Mouse (Mus musculus): ENCODE measurements around the gene Gm3667. TPM values are rescaled to one million over a fixed set of nuclear protein-coding genes. Genes with fewer than 3 reads are reported as not detected.
"Not testable (repeated sequence)": the region's sequence is repeated elsewhere in the genome, so short reads cannot be mapped to it uniquely, and the experiment has no call there.

The Gm3667 gene
- polyA plus RNA-seq (2014; fragmentation: Nextera tagmentation; extraction: Ambion mirVana) = 1.3 and 2.9 TPM in 2 replicates

- H3K9me3 ChIP-seq (ENCODE audit: control insufficient read depth, low read length); H3K4me1 ChIP-seq (ENCODE audit: control insufficient read depth, insufficient read depth, low read length); H3K27ac ChIP-seq (replicated peaks; ENCODE audit: low read depth, low read length); ATAC-seq (ENCODE audit: insufficient number of reproducible peaks, low FRiP score, low TSS enrichment, low read depth); H3K9ac ChIP-seq (ENCODE audit: low read length); H3K27me3 ChIP-seq (ENCODE audit: control insufficient read depth, insufficient read depth, low read length); H3K36me3 ChIP-seq (ENCODE audit: control insufficient read depth, insufficient read depth, low read length): not testable (repeated sequence)
- Histone ChIP-seq H3K4me3 (ENCODE audit: low read depth, low read length) (peak within 1 kb of the TSS; percentile 33), H3K4me2 (ENCODE audit: low read depth, severe bottlenecking) (peak within 1 kb of the TSS; percentile 42)
- 2% methylated on average over 10 of the region's 43 CpGs for WGBS
- DNase-seq (ENCODE audit: low spot score) = peak; percentile 23
Observed at GRCm38 (mm10) chr14:6889521-6890012, at the start of gene Gm3667. TSS of gene Gm3667 (minus strand) at chr14:6889962.

GRCm38 (mm10) chr14:6899881-6900280 lies 10.1 kb upstream of the Gm3667 start:
- WGBS = 96% methylated on average over 16 of the region's 24 CpGs

GRCm38 (mm10) chr14:6888811-6889210 lies 951 bp downstream of the Gm3667 start:
- WGBS = 16% methylated on average over 4 of the region's 5 CpGs
- H3K4me3 ChIP-seq (ENCODE audit: low read depth, low read length) = not testable (repeated sequence)

More at GRCm38 (mm10) chr14:6899881-6900280, 10.1 kb upstream of the Gm3667 start:
- H3K4me3 ChIP-seq (ENCODE audit: low read depth, low read length); H3K4me1 ChIP-seq (ENCODE audit: control insufficient read depth, insufficient read depth, low read length); H3K4me2 ChIP-seq (ENCODE audit: low read depth, severe bottlenecking); H3K9ac ChIP-seq (ENCODE audit: low read length); DNase-seq (ENCODE audit: low spot score); ATAC-seq (ENCODE audit: insufficient number of reproducible peaks, low FRiP score, low TSS enrichment, low read depth); H3K9me3 ChIP-seq (ENCODE audit: control insufficient read depth, low read length); H3K27me3 ChIP-seq (ENCODE audit: control insufficient read depth, insufficient read depth, low read length); H3K36me3 ChIP-seq (ENCODE audit: control insufficient read depth, insufficient read depth, low read length); H3K27ac ChIP-seq (replicated peaks; ENCODE audit: low read depth, low read length): not testable (repeated sequence)

GRCm38 (mm10) chr14:6840211-6840610 lies 49.6 kb downstream of the Gm3667 start, which contains the start of gene Gm3642:
TSS of gene Gm3642 (minus strand) at chr14:6840311.
- not testable (repeated sequence) for DNase-seq (ENCODE audit: low spot score); ATAC-seq (ENCODE audit: insufficient number of reproducible peaks, low FRiP score, low TSS enrichment, low read depth); H3K4me2 ChIP-seq (ENCODE audit: low read depth, severe bottlenecking); H3K27me3 ChIP-seq (ENCODE audit: control insufficient read depth, insufficient read depth, low read length); H3K9ac ChIP-seq (ENCODE audit: low read length); H3K9me3 ChIP-seq (ENCODE audit: control insufficient read depth, low read length); H3K4me1 ChIP-seq (ENCODE audit: control insufficient read depth, insufficient read depth, low read length); H3K36me3 ChIP-seq (ENCODE audit: control insufficient read depth, insufficient read depth, low read length); H3K4me3 ChIP-seq (ENCODE audit: low read depth, low read length); H3K27ac ChIP-seq (replicated peaks; ENCODE audit: low read depth, low read length)
- WGBS = no CpG with 5 or more reads among the region's 3 CpGs

More at GRCm38 (mm10) chr14:6888811-6889210, 951 bp downstream of the Gm3667 start:
- not testable (repeated sequence) for H3K4me2 ChIP-seq (ENCODE audit: low read depth, severe bottlenecking); H3K27me3 ChIP-seq (ENCODE audit: control insufficient read depth, insufficient read depth, low read length); DNase-seq (ENCODE audit: low spot score); H3K36me3 ChIP-seq (ENCODE audit: control insufficient read depth, insufficient read depth, low read length); H3K27ac ChIP-seq (replicated peaks; ENCODE audit: low read depth, low read length); H3K9ac ChIP-seq (ENCODE audit: low read length); H3K9me3 ChIP-seq (ENCODE audit: control insufficient read depth, low read length); ATAC-seq (ENCODE audit: insufficient number of reproducible peaks, low FRiP score, low TSS enrichment, low read depth); H3K4me1 ChIP-seq (ENCODE audit: control insufficient read depth, insufficient read depth, low read length)

GRCm38 (mm10) chr14:6823297-6823696 lies 66.5 kb downstream of the Gm3667 start:
- H3K4me1 ChIP-seq (ENCODE audit: control insufficient read depth, insufficient read depth, low read length); H3K27ac ChIP-seq (replicated peaks; ENCODE audit: low read depth, low read length); H3K9ac ChIP-seq (ENCODE audit: low read length); H3K27me3 ChIP-seq (ENCODE audit: control insufficient read depth, insufficient read depth, low read length); DNase-seq (ENCODE audit: low spot score); H3K4me3 ChIP-seq (ENCODE audit: low read depth, low read length); H3K4me2 ChIP-seq (ENCODE audit: low read depth, severe bottlenecking); H3K9me3 ChIP-seq (ENCODE audit: control insufficient read depth, low read length); H3K36me3 ChIP-seq (ENCODE audit: control insufficient read depth, insufficient read depth, low read length); ATAC-seq (ENCODE audit: insufficient number of reproducible peaks, low FRiP score, low TSS enrichment, low read depth): not testable (repeated sequence)
- WGBS = 90% methylated on average over 3 of the region's 3 CpGs

Other genes with a start within 250 kb of the Gm3667 start
- gene Gm10251, start 205.8 kb downstream of the Gm3667 start, polyA plus RNA-seq (2014; fragmentation: Nextera tagmentation; extraction: Ambion mirVana) = not detected in 2 replicates
- gene Gm8050, start 169.7 kb downstream of the Gm3667 start, polyA plus RNA-seq (2014; fragmentation: Nextera tagmentation; extraction: Ambion mirVana) = not detected in 2 replicates
- gene Gm3636, start 147.6 kb downstream of the Gm3667 start, polyA plus RNA-seq (2014; fragmentation: Nextera tagmentation; extraction: Ambion mirVana) = 5.1 and 5.3 TPM in 2 replicates
- gene Gm8362, start 115.6 kb downstream of the Gm3667 start, polyA plus RNA-seq (2014; fragmentation: Nextera tagmentation; extraction: Ambion mirVana) = not detected in 2 replicates
- not detected in 2 replicates for gene Gm3642, start 49.7 kb downstream of the Gm3667 start, polyA plus RNA-seq (2014; fragmentation: Nextera tagmentation; extraction: Ambion mirVana)
- gene Gm6356, start 83.9 kb upstream of the Gm3667 start, polyA plus RNA-seq (2014; fragmentation: Nextera tagmentation; extraction: Ambion mirVana) = not detected in 2 replicates
- gene Gm10406, start 137.5 kb upstream of the Gm3667 start, polyA plus RNA-seq (2014; fragmentation: Nextera tagmentation; extraction: Ambion mirVana) = 0.26 and 1.1 TPM in 2 replicates
- not detected in 2 replicates for gene Gm3685, start 155.0 kb upstream of the Gm3667 start, polyA plus RNA-seq (2014; fragmentation: Nextera tagmentation; extraction: Ambion mirVana)
- gene Gm3696, start 210.7 kb upstream of the Gm3667 start, polyA plus RNA-seq (2014; fragmentation: Nextera tagmentation; extraction: Ambion mirVana) = 1.8 and 2.2 TPM in 2 replicates
- not detected in 2 replicates for gene Gm6676, start 235.4 kb upstream of the Gm3667 start, polyA plus RNA-seq (2014; fragmentation: Nextera tagmentation; extraction: Ambion mirVana)